Mouse (Mus musculus): Measurements from ENCODE around the gene Hsp90ab1.

DNA sequence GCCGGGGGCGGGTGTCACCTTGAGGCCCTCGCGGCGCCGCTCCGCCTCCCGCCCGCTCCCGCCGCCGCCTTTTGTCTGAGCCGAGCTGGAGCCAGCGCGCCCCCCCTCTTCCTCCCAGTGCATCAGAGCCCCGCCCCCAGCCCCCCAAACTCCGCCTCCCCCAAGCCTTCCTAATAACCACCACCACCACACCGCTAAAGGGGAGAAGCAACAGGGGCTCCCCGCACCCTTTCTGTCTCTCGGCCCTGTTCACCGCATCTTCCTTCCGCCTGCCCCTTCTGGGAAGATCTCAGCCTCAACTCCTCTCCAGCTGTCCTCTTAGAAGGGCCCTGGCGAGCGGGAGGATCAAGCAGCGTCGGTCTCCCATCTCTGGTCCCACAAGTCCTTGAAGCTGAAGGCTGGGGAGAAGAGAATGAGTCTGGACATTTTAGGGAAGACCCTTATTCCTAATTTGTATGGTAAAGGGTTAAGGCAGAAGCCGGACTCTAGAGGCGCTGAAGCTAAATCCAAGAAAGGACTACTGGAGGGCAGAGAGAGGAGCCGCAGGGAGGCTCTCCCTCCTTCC lies 23.4 kb downstream of the Hsp90ab1 start, which contains the start of gene Tmem151b:
- TF ChIP-seq POLR2A (IDR thresholded peaks at IDR 0.05; ENCODE audit: insufficient read length, low read depth) (no peak), MAX (IDR thresholded peaks at IDR 0.05; ENCODE audit: low read depth) (no peak), TCF12 (IDR thresholded peaks at IDR 0.05; ENCODE audit: insufficient read depth, poor library complexity, severe bottlenecking) (no peak), POLR2AphosphoS2 (IDR thresholded peaks at IDR 0.05; ENCODE audit: insufficient read length, low read depth) (no peak), TCF3 (IDR thresholded peaks at IDR 0.05; ENCODE audit: insufficient read length, low read depth) (no peak), MYOD1 (IDR thresholded peaks at IDR 0.05; ENCODE audit: control insufficient read depth in 1 of 3, insufficient read length in 2 of 3, low read depth in 2 of 3) (no peak), E2F4 (IDR thresholded peaks at IDR 0.05; ENCODE audit: insufficient read depth) (no peak)
